Mouse (Mus musculus) naive thymus-derived CD4-positive, alpha-beta T cell, adult 5 months (primary cell): ENCODE data around the gene Olfr214. TPM values are rescaled to one million over a fixed set of nuclear protein-coding genes. Genes with fewer than 3 reads are reported as not detected.

Experiments used
- polyA plus RNA-seq: library from polyadenylated mRNA; unstranded; fragments of 100-300 nt; shearing (Covaris generic); gene quantifications from one replicate; pipeline ENCODE4 v1.2.1, GENCODE M21; 2017

The Olfr214 gene
- polyA plus RNA-seq, result not detected

GRCm38 (mm10) chr6:116553935-116554334 lies at the start of gene Olfr214:
Gene Olfr214 (plus strand): TSS chr6:116554235.

GRCm38 (mm10) chr6:116506302-116507003 lies 47.6 kb upstream of the Olfr214 start, which contains the start of gene Olfr212:
Gene Olfr212 (plus strand): TSS chr6:116506516.

GRCm38 (mm10) chr6:116538156-116538555 lies 15.9 kb upstream of the Olfr214 start, which contains the start of gene Olfr213:
Gene Olfr213 (plus strand): TSS chr6:116538456.

GRCm38 (mm10) chr6:116550841-116551240 lies 3.2 kb upstream of the Olfr214 start, which contains the start of gene Gm5580:
Gene Gm5580 (plus strand): TSS chr6:116551141.

GRCm38 (mm10) chr6:116584095-116584494 lies 30.1 kb downstream of the Olfr214 start, which contains the start of gene Olfr215:
Gene Olfr215 (minus strand): TSS chr6:116584195.

Other genes starting within 250 kb of the Olfr214 start
- not detected for gene March8, start 216.2 kb upstream of the Olfr214 start, polyA plus RNA-seq
- gene Alox5, start 93.1 kb upstream of the Olfr214 start, polyA plus RNA-seq, result not detected
- gene Olfr211, start 65.1 kb upstream of the Olfr214 start, polyA plus RNA-seq, result not detected
- gene Olfr212, start 47.7 kb upstream of the Olfr214 start, polyA plus RNA-seq, result not detected
- gene Olfr213, start 15.8 kb upstream of the Olfr214 start, polyA plus RNA-seq, result not detected
- not detected for gene Gm5580, start 3.1 kb upstream of the Olfr214 start, polyA plus RNA-seq
- gene Olfr215, start 30.0 kb downstream of the Olfr214 start, polyA plus RNA-seq, result 0.11 TPM
- 21.8 TPM for gene Zfp422, start 74.8 kb downstream of the Olfr214 start, polyA plus RNA-seq
- gene Depp1, start 96.4 kb downstream of the Olfr214 start, polyA plus RNA-seq, result not detected
- gene Rassf4, start 119.7 kb downstream of the Olfr214 start, polyA plus RNA-seq, result not detected
- 0.02 TPM for gene Tmem72, start 162.7 kb downstream of the Olfr214 start, polyA plus RNA-seq